8 mouse cellular contexts compared by ENCODE assay signal in genomic region chr7:28952786-28953185, GRCm38 (mm10). TPM values are rescaled to one million over a fixed set of nuclear protein-coding genes. Genes with fewer than 3 reads are reported as not detected.
A peak's percentile ranks its signal among the peaks of the same experiment; 100 is the strongest.
DNase-seq lines count a peak whose midpoint lies in the region; ATAC-seq lines count a peak whose summit lies in the region.

No protein-coding gene starts in this region.

- ATAC-seq in midbrain, embryonic 16.5 days = no peak
- no peak for ATAC-seq in limb, embryonic 12.5 days (ENCODE audit: insufficient number of reproducible peaks, insufficient read depth, low FRiP score, low TSS enrichment, low read depth)
- ATAC-seq in stomach, embryonic 14.5 days (ENCODE audit: insufficient number of reproducible peaks, insufficient read depth, low FRiP score, low read depth) = peak; percentile 23; the same call in 1 of the 2 replicates

- H3K27ac ChIP-seq in midbrain, embryonic 10.5 days (replicated peaks) = peak overlapping the region; percentile 80
- no peak overlapping the region for H3K27ac ChIP-seq in midbrain, embryonic 16.5 days (ENCODE audit: low read length)
- H3K27ac ChIP-seq in limb, embryonic 12.5 days = peak overlapping the region; percentile 79
- peak overlapping the region; percentile 86; the same call in 1 of the 2 replicates for H3K27ac ChIP-seq in stomach, embryonic 14.5 days (ENCODE audit: low read length)

- H3K27me3 ChIP-seq in midbrain, embryonic 10.5 days (ENCODE audit: low read depth, poor library complexity, severe bottlenecking) = no peaks in the 10 kb centered on the region
- no peaks in the 10 kb centered on the region for H3K27me3 ChIP-seq in midbrain, embryonic 16.5 days (ENCODE audit: control insufficient read depth, insufficient read depth, low read depth, low read length)
- no peaks in the 10 kb centered on the region for H3K27me3 ChIP-seq in limb, embryonic 12.5 days
- no peaks in the 10 kb centered on the region for H3K27me3 ChIP-seq in stomach, embryonic 14.5 days (ENCODE audit: control insufficient read depth, insufficient read depth, low read length)

- no peak overlapping the region for H3K9ac ChIP-seq in midbrain, embryonic 16.5 days (ENCODE audit: low read depth, low read length)
- H3K9ac ChIP-seq in limb, embryonic 12.5 days (replicated peaks) = no peak overlapping the region
- no peak overlapping the region for H3K9ac ChIP-seq in stomach, embryonic 14.5 days (replicated peaks; ENCODE audit: low read depth, low read length)

- H3K9me3 ChIP-seq in midbrain, embryonic 10.5 days (replicated peaks) = no peaks in the 10 kb centered on the region
- H3K9me3 ChIP-seq in midbrain, embryonic 16.5 days (replicated peaks; ENCODE audit: control insufficient read depth, low read length, poor library complexity, severe bottlenecking) = no peaks in the 10 kb centered on the region
- H3K9me3 ChIP-seq in limb, embryonic 12.5 days = no peaks in the 10 kb centered on the region
- no peaks in the 10 kb centered on the region for H3K9me3 ChIP-seq in stomach, embryonic 14.5 days (ENCODE audit: control insufficient read depth, low read depth, low read length)

- peak overlapping the region; percentile 37; the same call in 1 of the 2 replicates for H3K4me3 ChIP-seq in midbrain, embryonic 10.5 days
- no peak overlapping the region for H3K4me3 ChIP-seq in midbrain, embryonic 16.5 days (ENCODE audit: low read depth, low read length)
- H3K4me3 ChIP-seq in limb, embryonic 12.5 days (replicated peaks) = no peak overlapping the region
- no peak overlapping the region for H3K4me3 ChIP-seq in stomach, embryonic 14.5 days (ENCODE audit: low read depth, low read length)

- H3K4me2 ChIP-seq in midbrain, embryonic 16.5 days (ENCODE audit: low read length) = no peak overlapping the region
- H3K4me2 ChIP-seq in limb, embryonic 12.5 days = no peak overlapping the region
- H3K4me2 ChIP-seq in stomach, embryonic 14.5 days (replicated peaks; ENCODE audit: low read depth, low read length) = no peak overlapping the region

- peaks cover 60% of the 10 kb centered on the region for H3K36me3 ChIP-seq in midbrain, embryonic 10.5 days
- no peaks in the 10 kb centered on the region for H3K36me3 ChIP-seq in midbrain, embryonic 16.5 days (ENCODE audit: control insufficient read depth, insufficient read depth, low read length)
- peaks cover 24% of the 10 kb centered on the region; the same call in 1 of the 2 replicates for H3K36me3 ChIP-seq in limb, embryonic 12.5 days
- peaks cover 7% of the 10 kb centered on the region; the same call in 1 of the 2 replicates for H3K36me3 ChIP-seq in stomach, embryonic 14.5 days (ENCODE audit: control insufficient read depth, insufficient read depth, low read length)

- peaks cover 66% of the 10 kb centered on the region for H3K4me1 ChIP-seq in midbrain, embryonic 10.5 days
- H3K4me1 ChIP-seq in midbrain, embryonic 16.5 days (ENCODE audit: control insufficient read depth, insufficient read depth, low read length) = peaks cover 8% of the 10 kb centered on the region; the same call in 1 of the 2 replicates
- peaks cover 83% of the 10 kb centered on the region for H3K4me1 ChIP-seq in limb, embryonic 12.5 days (replicated peaks)
- H3K4me1 ChIP-seq in stomach, embryonic 14.5 days (ENCODE audit: control insufficient read depth, insufficient read depth, low read length) = peaks cover 67% of the 10 kb centered on the region

- peak; percentile 79 to 93 for DNase-seq in adrenal gland, adult (ENCODE audit: inconsistent age in 2 of 2, low spot score in 1 of 2)
- no peak for DNase-seq in adrenal gland, postnatal 4 days (ENCODE audit: low spot score in 2 of 2)
- DNase-seq in midbrain, embryonic 10.5 days (ENCODE audit: low spot score) = no peak
- DNase-seq in embryo, embryonic 10.5 days (ENCODE audit: low spot score) = no peak
- DNase-seq in urinary bladder, adult 2 months (ENCODE audit: low spot score) = no peak

- 47% methylated on average over 3 of the region's 3 CpGs for WGBS in midbrain, embryonic 10.5 days
- WGBS in midbrain, embryonic 16.5 days = 22% methylated on average over 3 of the region's 3 CpGs
- 39% methylated on average over 3 of the region's 3 CpGs for WGBS in limb, embryonic 12.5 days
- 7% methylated on average over 3 of the region's 3 CpGs for WGBS in stomach, embryonic 14.5 days

RNA-seq across cellular contexts. Expression of gene Actn4, which starts 9.4 kb away (rescaled TPM):
- 100 to 1,000 TPM; 220 to 242 TPM for total RNA-seq in adrenal gland, postnatal 4 days (2021)
- 236 and 239 TPM in 2 replicates for polyA plus RNA-seq in midbrain, embryonic 10.5 days (2016; fragmentation: Nextera tagmentation; extraction: Ambion mirVana)
- 132 and 133 TPM in 2 replicates for polyA plus RNA-seq in midbrain, embryonic 16.5 days (2015; fragmentation: Nextera tagmentation; extraction: Ambion mirVana)
- polyA plus RNA-seq in limb, embryonic 12.5 days (2016; fragmentation: Nextera tagmentation; extraction: Ambion mirVana) = 269 and 283 TPM in 2 replicates
- 272 and 280 TPM in 2 replicates for polyA plus RNA-seq in stomach, embryonic 14.5 days (2014; fragmentation: Nextera tagmentation; extraction: Ambion mirVana)
- 285 and 345 TPM in 2 replicates for polyA plus RNA-seq in urinary bladder, adult 2 months (2012; rRNA removed)

RNA-seq across cellular contexts. Expression of gene Eif3k, which starts 28.9 kb away (rescaled TPM):
- total RNA-seq in adrenal gland, postnatal 4 days (2021) = 100 to 1,000 TPM; 308 to 312 TPM
- 402 and 429 TPM in 2 replicates for polyA plus RNA-seq in midbrain, embryonic 10.5 days (2016; fragmentation: Nextera tagmentation; extraction: Ambion mirVana)
- 279 TPM in 2 replicates for polyA plus RNA-seq in midbrain, embryonic 16.5 days (2015; fragmentation: Nextera tagmentation; extraction: Ambion mirVana)
- polyA plus RNA-seq in limb, embryonic 12.5 days (2016; fragmentation: Nextera tagmentation; extraction: Ambion mirVana) = 438 and 440 TPM in 2 replicates
- 413 and 444 TPM in 2 replicates for polyA plus RNA-seq in stomach, embryonic 14.5 days (2014; fragmentation: Nextera tagmentation; extraction: Ambion mirVana)
- 368 and 380 TPM in 2 replicates for polyA plus RNA-seq in urinary bladder, adult 2 months (2012; rRNA removed)

RNA-seq across cellular contexts. Expression of gene Map4k1, which starts 29.1 kb away (rescaled TPM):
- total RNA-seq in adrenal gland, postnatal 4 days (2021) = 1 to 10 TPM; 2.5 to 3.6 TPM
- polyA plus RNA-seq in midbrain, embryonic 10.5 days (2016; fragmentation: Nextera tagmentation; extraction: Ambion mirVana) = 7.9 and 11.4 TPM in 2 replicates
- 11.8 and 13.2 TPM in 2 replicates for polyA plus RNA-seq in midbrain, embryonic 16.5 days (2015; fragmentation: Nextera tagmentation; extraction: Ambion mirVana)
- polyA plus RNA-seq in limb, embryonic 12.5 days (2016; fragmentation: Nextera tagmentation; extraction: Ambion mirVana) = 10.9 and 11.9 TPM in 2 replicates
- polyA plus RNA-seq in stomach, embryonic 14.5 days (2014; fragmentation: Nextera tagmentation; extraction: Ambion mirVana) = 8.5 and 11.3 TPM in 2 replicates
- polyA plus RNA-seq in urinary bladder, adult 2 months (2012; rRNA removed) = 3.6 and 3.8 TPM in 2 replicates

Comparison
In these comparisons a context has a peak if more than half of its experiments do, and no peak if none do; other contexts are left out.
1. DNase-seq: peak in adrenal gland, adult (2 of 2); none in adrenal gland, postnatal 4 days (0 of 2), midbrain, embryonic 10.5 days (single experiment), embryo, embryonic 10.5 days (single experiment) and urinary bladder, adult 2 months (single experiment).